Mouse (Mus musculus): Measurements from ENCODE around the gene Bag6. TPM values are rescaled to one million over a fixed set of nuclear protein-coding genes. Genes with fewer than 3 reads are reported as not detected.

Bag6 gene
- polyA plus RNA-seq, 1 experiment: 94.1 TPM

Other genes starting within 250 kb of the Bag6 start
- 1.9 and 2.3 TPM in 2 replicates for gene C2, start 236.9 kb upstream of the Bag6 start, polyA plus RNA-seq (2012; rRNA removed)
- 126 and 127 TPM in 2 replicates for gene Ehmt2, start 236.7 kb upstream of the Bag6 start, polyA plus RNA-seq (2012; rRNA removed)
- gene Slc44a4, start 220.7 kb upstream of the Bag6 start, polyA plus RNA-seq (2012; rRNA removed): 48.6 and 48.7 TPM in 2 replicates
- 30.4 and 43.8 TPM in 2 replicates for gene Neu1, start 203.9 kb upstream of the Bag6 start, polyA plus RNA-seq (2012; rRNA removed)
- 31.1 and 45.6 TPM in 2 replicates for gene Hspa1b, start 175.9 kb upstream of the Bag6 start, polyA plus RNA-seq (2012; rRNA removed)
- not detected in 2 replicates for gene Gm20481, start 165.3 kb upstream of the Bag6 start, polyA plus RNA-seq (2012; rRNA removed)
- gene Hspa1a, start 163.0 kb upstream of the Bag6 start, polyA plus RNA-seq (2012; rRNA removed): 16.4 and 25.7 TPM in 2 replicates
- gene Hspa1l, start 162.5 kb upstream of the Bag6 start, polyA plus RNA-seq (2012; rRNA removed): 0.34 and 0.59 TPM in 2 replicates
- gene Lsm2, start 153.3 kb upstream of the Bag6 start, polyA plus RNA-seq (2012; rRNA removed): 43.9 and 62.3 TPM in 2 replicates
- 95.5 and 126 TPM in 2 replicates for gene Vars, start 134.2 kb upstream of the Bag6 start, polyA plus RNA-seq (2012; rRNA removed)
- gene Vwa7, start 118.6 kb upstream of the Bag6 start, polyA plus RNA-seq (2012; rRNA removed): 1.9 and 2.2 TPM in 2 replicates
- gene Sapcd1, start 107.2 kb upstream of the Bag6 start, polyA plus RNA-seq (2012; rRNA removed): 0.58 and 1.9 TPM in 2 replicates
- 2.6 and 5.6 TPM in 2 replicates for gene Msh5, start 88.4 kb upstream of the Bag6 start, polyA plus RNA-seq (2012; rRNA removed)
- gene Clic1, start 85.2 kb upstream of the Bag6 start, polyA plus RNA-seq (2012; rRNA removed): 131 and 147 TPM in 2 replicates
- gene Ddah2, start 76.1 kb upstream of the Bag6 start, polyA plus RNA-seq (2012; rRNA removed): 16.3 and 20.7 TPM in 2 replicates
- gene Ly6g6c, start 69.8 kb upstream of the Bag6 start, polyA plus RNA-seq (2012; rRNA removed): 243 and 312 TPM in 2 replicates
- gene Mpig6b, start 69.0 kb upstream of the Bag6 start, polyA plus RNA-seq (2012; rRNA removed): 0.42 and 0.65 TPM in 2 replicates
- 99.6 and 112 TPM in 2 replicates for gene Ly6g6e, start 58.3 kb upstream of the Bag6 start, polyA plus RNA-seq (2012; rRNA removed)
- gene Ly6g6d, start 57.1 kb upstream of the Bag6 start, polyA plus RNA-seq (2012; rRNA removed): 5.1 and 6.4 TPM in 2 replicates
- 1.2 and 2.0 TPM in 2 replicates for gene Ly6g6f, start 49.6 kb upstream of the Bag6 start, polyA plus RNA-seq (2012; rRNA removed)
- gene Abhd16a, start 45.9 kb upstream of the Bag6 start, polyA plus RNA-seq (2012; rRNA removed): 88.7 and 152 TPM in 2 replicates
- gene Ly6g5c, start 26.9 kb upstream of the Bag6 start, polyA plus RNA-seq (2012; rRNA removed): 1.4 TPM in 1 of 2 replicates, not detected in the other
- 1.2 and 2.2 TPM in 2 replicates for gene Ly6g5b, start 19.8 kb upstream of the Bag6 start, polyA plus RNA-seq (2012; rRNA removed)
- 9.3 and 11.8 TPM in 2 replicates for gene Gpank1, start 13.7 kb upstream of the Bag6 start, polyA plus RNA-seq (2012; rRNA removed)
- gene Csnk2b, start 13.1 kb upstream of the Bag6 start, polyA plus RNA-seq (2012; rRNA removed): 258 and 301 TPM in 2 replicates
- 13.7 and 19.0 TPM in 2 replicates for gene D17H6S53E, start 8.8 kb upstream of the Bag6 start, polyA plus RNA-seq (2012; rRNA removed)
- gene Apom, start 3.1 kb upstream of the Bag6 start, polyA plus RNA-seq (2012; rRNA removed): 0.08 and 0.20 TPM in 2 replicates
- 262 and 284 TPM in 2 replicates for gene Prrc2a, start 29.7 kb downstream of the Bag6 start, polyA plus RNA-seq (2012; rRNA removed)
- gene Aif1, start 40.9 kb downstream of the Bag6 start, polyA plus RNA-seq (2012; rRNA removed): 0.11 and 0.48 TPM in 2 replicates
- 3.7 and 6.5 TPM in 2 replicates for gene Lst1, start 53.3 kb downstream of the Bag6 start, polyA plus RNA-seq (2012; rRNA removed)
- 1.5 and 5.7 TPM in 2 replicates for gene Ltb, start 59.3 kb downstream of the Bag6 start, polyA plus RNA-seq (2012; rRNA removed)
- 0.24 and 0.42 TPM in 2 replicates for gene Tnf, start 66.8 kb downstream of the Bag6 start, polyA plus RNA-seq (2012; rRNA removed)
- gene Lta, start 70.2 kb downstream of the Bag6 start, polyA plus RNA-seq (2012; rRNA removed): 0.10 and 0.36 TPM in 2 replicates
- 0.42 TPM in 1 of 2 replicates, not detected in the other for gene Gm16181, start 85.7 kb downstream of the Bag6 start, polyA plus RNA-seq (2012; rRNA removed)
- gene Atp6v1g2, start 98.5 kb downstream of the Bag6 start, polyA plus RNA-seq (2012; rRNA removed): 1.3 and 1.7 TPM in 2 replicates
- 15.7 and 37.5 TPM in 2 replicates for gene Nfkbil1, start 100.6 kb downstream of the Bag6 start, polyA plus RNA-seq (2012; rRNA removed)
- gene Ddx39b, start 106.6 kb downstream of the Bag6 start, polyA plus RNA-seq (2012; rRNA removed): 74.9 and 91.6 TPM in 2 replicates
- gene H2-D1, start 127.6 kb downstream of the Bag6 start, polyA plus RNA-seq (2012; rRNA removed): 243 and 319 TPM in 2 replicates
- gene H2-Q1, start 185.2 kb downstream of the Bag6 start, polyA plus RNA-seq (2012; rRNA removed): 0.04 TPM in 1 of 2 replicates, not detected in the other
- 0.18 and 0.54 TPM in 2 replicates for gene H2-Q2, start 207.1 kb downstream of the Bag6 start, polyA plus RNA-seq (2012; rRNA removed)
- gene H2-Q4, start 244.4 kb downstream of the Bag6 start, polyA plus RNA-seq (2012; rRNA removed): 29.8 and 31.3 TPM in 2 replicates

Measured in stomach, adult 2 months (tissue).